Mouse (Mus musculus): Measurements from ENCODE around the gene Coq8a.
A peak's percentile ranks its signal among the peaks of the same experiment; 100 is the strongest.

Coq8a gene

DNA sequence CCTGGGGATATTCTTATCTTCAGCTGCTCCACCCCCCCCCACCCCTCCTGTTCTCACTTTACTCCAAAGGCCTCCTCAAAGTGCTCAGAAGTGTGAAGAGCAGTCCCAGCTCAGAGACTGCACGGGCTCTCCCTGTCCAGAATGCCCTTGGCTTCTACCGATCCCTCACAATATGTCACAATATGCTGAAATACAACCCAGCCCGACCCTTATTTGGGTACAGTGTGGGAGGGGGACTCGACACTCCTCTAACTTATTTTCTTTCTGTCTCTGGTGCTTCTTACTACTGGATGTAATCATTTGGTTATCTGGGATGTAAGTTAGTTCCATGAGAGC lies 281 bp upstream of the Coq8a start:
- no peak for DNase-seq (ENCODE audit: extremely low read depth, low read depth)

- no peak for DNase-seq (ENCODE audit: extremely low read depth, low read depth)
Measured at GRCm38 (mm10) chr1:180197956-180198355, 1.4 kb downstream of the Coq8a start.

- no peak for DNase-seq (ENCODE audit: extremely low read depth, low read depth)
Measured at GRCm38 (mm10) chr1:180196508-180196907, 2.9 kb downstream of the Coq8a start.

GRCm38 (mm10) chr1:180195703-180196381 lies 3.6 kb downstream of the Coq8a start:
- DNase-seq (ENCODE audit: extremely low read depth, low read depth), result peak; percentile 98

DNA sequence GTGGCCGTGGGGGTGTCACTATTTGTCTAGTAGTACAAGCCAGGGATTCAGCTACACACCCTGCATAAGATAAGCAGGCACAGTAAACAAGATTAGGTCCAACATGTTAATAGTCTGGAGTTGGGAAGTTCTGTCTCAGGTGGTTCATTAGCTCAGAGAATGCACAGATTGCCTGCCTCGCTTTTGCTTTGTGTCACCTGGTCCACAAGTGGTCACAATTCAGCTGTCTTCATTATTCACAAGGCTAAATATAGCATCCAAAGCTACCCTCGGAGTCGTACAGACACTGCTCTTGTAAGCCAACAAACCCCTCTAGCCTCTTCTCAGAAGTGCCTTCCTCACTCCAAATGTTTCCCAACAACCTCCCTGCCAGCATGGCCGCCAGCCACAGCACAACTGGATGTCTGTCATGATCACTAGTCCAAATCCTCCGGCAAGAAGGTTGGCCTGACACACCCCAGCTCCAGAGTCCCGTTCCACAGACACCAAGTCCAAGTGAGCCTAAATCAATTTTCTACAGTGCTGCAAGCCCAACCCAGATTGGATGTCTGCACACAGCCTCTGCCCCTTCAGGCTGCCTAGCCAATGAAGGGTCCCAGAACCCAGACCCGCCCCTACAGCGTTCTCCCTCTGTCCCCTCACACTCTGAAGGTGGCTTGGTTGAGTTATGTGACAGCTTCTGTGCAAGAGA lies 4.5 kb downstream of the Coq8a start:
- DNase-seq (ENCODE audit: extremely low read depth, low read depth), result peak; percentile 48

- DNase-seq (ENCODE audit: extremely low read depth, low read depth), result no peak
Measured at GRCm38 (mm10) chr1:180194048-180194447, 5.4 kb downstream of the Coq8a start.

DNA sequence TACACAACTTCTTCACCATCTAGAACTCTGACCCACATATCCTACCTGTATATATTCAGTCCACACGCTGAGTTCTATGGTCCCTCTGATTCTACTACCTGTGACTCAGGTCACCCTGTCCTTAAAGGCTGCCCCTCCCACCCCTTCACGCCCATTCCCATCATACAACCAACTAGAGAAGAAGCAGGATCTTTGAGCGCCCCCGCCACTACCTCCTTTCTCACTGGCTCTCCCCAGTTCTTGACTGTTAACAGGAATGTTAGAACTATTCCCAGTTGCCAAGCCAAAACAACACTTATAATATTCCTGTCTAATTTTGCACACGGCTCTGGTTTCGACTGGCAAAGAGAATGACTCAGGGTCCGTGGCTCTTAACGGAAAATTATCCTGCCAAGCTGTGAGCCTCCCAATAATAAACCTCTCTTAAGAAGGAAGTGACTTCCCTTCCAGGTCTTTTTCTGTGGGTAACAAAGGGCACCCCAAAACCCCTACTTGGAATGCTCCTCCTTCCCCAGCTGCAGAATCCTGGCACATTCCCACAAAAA lies 5.9 kb downstream of the Coq8a start:
- DNase-seq (ENCODE audit: extremely low read depth, low read depth), result no peak

DNA sequence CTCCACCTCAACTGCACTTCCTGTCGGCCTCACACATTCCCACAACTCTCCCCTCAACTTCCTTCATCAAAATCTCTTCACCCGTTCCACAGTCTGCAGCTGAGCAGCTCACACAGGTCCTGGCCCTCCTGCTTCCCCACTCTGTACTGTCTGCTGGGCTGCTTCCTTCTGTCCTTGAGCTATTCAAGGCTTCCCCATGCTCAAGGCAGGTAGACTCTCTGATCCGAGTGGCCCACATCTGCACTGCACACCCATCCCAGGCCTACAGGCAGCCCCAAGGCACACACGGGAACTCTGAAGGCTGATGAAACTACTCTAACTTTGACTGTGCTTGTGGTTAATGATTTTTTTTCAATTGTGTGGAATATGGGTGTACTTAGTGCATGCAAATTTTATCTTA lies 6.5 kb downstream of the Coq8a start:
- no peak for DNase-seq (ENCODE audit: extremely low read depth, low read depth)

- DNase-seq (ENCODE audit: extremely low read depth, low read depth), result no peak
Measured at GRCm38 (mm10) chr1:180191651-180192220, 7.7 kb downstream of the Coq8a start.

DNA sequence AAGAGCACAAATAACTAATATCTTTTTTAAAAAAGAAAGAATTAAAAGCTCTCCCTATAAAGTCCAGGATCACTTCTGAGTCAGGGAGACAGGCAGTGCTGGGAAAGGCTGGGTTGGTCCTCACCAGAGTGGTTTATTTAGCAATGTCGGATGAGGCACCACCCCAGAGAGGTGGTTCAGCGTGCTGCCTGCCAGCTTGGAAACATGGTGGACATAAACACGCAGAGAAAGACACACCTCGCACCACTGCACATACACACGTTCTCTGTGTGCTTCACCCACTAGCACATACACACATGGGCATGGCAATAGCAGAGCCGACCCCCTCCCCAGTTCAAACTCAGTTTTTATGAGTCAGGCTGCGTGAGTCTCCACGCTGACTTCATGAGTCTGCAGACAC lies 8.3 kb downstream of the Coq8a start:
- DNase-seq (ENCODE audit: extremely low read depth, low read depth), result no peak

GRCm38 (mm10) chr1:180188951-180189350 lies 10.5 kb downstream of the Coq8a start:
- no peak for DNase-seq (ENCODE audit: extremely low read depth, low read depth)

DNA sequence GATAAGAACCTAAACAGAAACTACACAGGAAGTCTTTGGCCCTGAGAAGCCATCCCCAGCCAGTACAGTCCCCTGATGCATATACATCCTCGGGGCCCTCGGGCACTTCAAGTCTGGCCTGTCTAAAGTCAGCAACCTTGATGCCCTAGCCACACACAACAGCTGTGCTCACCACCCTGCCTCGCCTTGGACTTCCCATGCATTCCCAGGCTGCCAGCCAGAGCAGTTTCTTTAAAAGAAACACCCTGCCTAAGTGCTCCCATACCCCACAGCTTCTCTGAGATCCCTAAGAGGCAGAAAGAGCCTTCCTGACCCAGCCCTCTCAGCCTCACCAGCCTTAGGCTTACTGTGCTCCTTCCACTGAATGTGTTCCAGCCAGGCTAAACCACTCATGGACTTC lies 13.0 kb downstream of the Coq8a start:
- DNase-seq (ENCODE audit: extremely low read depth, low read depth), result no peak

DNA sequence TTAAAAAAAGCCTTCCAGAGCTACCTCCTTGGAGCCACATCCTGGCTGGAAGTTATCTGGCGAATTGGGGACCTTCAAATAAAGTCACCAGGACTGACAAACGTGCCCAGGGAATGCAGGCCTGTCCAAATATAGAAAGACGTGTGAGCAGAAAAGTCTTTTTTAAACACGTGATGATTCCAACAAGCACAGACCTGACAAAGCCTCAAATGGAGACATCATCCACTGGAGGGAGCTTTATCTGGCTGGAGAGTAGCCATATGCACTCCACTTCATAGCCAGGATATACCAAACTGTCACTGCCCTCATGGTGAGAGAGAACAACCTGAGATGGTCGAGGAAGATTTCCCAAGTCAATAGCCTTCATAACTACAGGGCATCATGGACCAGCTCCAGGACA lies 13.5 kb downstream of the Coq8a start:
- DNase-seq (ENCODE audit: extremely low read depth, low read depth), result no peak

DNA sequence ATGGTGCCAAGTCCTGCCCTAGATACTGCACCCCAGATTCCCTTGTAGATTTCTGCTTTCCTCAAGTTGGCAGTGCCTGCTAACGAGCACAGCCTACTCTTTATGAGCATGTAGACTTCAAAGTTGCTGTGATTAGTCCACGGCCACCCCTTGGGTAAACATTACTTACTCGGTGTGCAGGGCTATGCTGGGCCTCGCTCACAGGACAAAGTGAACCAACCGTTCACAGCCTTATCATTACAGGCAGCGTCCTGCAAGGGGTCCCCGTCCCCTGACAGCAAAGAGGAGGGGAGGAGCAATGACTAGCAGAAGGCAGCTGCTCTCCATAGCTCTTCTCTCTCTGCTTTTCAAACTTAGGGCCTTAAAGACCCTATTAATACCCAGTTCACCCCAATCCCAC lies 14.6 kb downstream of the Coq8a start:
- no peak for DNase-seq (ENCODE audit: extremely low read depth, low read depth)

- no peak for DNase-seq (ENCODE audit: extremely low read depth, low read depth)
Measured at GRCm38 (mm10) chr1:180183525-180184159, 15.8 kb downstream of the Coq8a start.

DNA sequence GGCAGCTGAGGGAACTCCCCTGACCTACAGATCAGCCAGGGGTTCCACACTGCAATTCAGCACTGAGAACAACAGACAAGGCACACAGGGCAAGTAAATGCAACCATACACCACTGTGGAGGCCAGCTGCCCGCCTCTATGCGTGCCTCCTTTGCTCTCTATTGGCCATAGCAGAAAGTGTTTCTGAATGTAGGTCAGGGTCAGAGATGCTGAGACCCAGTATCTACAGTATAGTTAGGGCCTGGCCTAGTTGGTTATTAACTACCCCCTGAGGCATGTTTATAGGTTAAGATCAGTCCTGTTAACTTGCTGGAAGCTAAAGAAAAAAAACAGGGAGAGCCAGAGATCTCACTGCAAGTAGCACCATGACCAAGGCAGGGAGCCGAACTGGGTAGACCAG lies 16.7 kb downstream of the Coq8a start:
- DNase-seq (ENCODE audit: extremely low read depth, low read depth), result no peak

GRCm38 (mm10) chr1:180181966-180182319 lies 17.5 kb downstream of the Coq8a start:
- no peak for DNase-seq (ENCODE audit: extremely low read depth, low read depth)

DNA sequence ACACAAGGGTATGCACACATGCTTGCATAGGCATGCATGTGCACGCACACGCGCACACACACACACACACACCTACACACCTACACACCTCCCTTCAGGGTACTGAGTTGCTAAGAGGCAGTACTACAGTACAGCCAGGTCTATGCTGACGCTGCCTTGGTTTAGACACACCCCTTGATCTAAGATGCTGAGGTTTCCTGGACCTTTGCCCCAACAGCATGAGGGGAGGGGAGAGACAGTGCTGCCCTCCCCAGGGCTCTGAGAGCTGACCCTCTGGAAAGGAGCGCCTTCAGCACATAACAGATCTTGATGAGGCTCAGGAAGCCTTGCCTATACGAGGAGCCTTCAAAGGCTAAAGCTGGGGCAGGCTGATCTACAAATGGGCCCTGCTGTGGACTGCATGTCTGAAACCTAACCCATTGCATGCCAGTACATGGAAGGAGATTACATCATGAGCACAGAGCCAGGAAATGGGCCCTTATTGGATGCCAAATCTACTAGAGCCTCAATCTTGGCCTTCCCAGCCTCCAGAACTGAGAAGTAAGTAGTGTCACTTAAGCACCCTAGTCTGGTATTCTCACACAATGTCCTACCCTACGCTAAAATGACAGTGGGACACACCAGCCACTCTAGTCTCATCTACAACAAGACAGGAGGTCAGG lies 18.0 kb downstream of the Coq8a start:
- DNase-seq (ENCODE audit: extremely low read depth, low read depth), result no peak

DNA sequence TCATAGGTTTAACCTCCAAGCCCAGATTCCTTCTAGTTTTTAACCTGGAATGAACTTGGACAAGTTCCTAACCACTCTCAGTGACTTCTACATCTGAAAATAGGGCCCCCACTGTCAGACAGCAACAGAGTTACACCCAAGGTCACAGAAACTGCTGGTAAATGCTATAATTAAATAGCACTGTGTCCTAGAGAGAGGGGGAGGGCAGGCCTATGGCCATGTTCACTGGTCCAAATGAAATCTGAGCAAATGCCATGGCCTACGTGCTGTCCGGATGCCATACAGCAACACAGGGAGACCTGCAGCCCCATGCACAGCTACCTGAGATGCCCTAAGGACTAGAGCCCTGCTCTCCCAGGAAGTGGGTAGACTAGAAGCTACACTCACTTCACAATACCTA lies 19.6 kb downstream of the Coq8a start:
- DNase-seq (ENCODE audit: extremely low read depth, low read depth), result no peak

DNA sequence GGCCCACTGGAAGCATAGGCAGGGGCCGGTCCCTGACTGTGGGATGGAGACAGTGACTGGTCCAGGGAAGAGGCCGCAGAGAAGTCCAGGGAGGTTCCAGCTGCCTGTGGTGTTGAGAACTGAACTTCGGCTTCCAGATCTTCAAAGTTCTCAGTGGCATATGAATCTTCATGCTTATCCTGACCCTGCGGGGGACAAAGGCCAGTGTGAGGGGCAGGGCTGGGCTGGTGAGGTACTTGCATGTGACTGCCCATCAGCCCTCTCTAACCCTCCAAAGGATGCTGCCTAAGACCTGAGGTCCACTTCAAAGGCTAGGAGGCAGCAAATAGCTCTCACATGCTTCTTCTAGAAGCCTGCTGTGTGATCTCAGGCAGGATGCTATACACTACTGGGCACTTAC lies 20.3 kb downstream of the Coq8a start:
- no peak for DNase-seq (ENCODE audit: extremely low read depth, low read depth)

- no peak for DNase-seq (ENCODE audit: extremely low read depth, low read depth)
Measured at GRCm38 (mm10) chr1:180178340-180178739, 21.1 kb downstream of the Coq8a start.

- no peak for DNase-seq (ENCODE audit: extremely low read depth, low read depth)
Measured at GRCm38 (mm10) chr1:180176784-180177183, 22.6 kb downstream of the Coq8a start.
